Comparison of ENCODE assay signal across 10 mouse cellular contexts in genomic region chr2:163438246-163438618, GRCm38 (mm10). TPM values are rescaled to one million over a fixed set of nuclear protein-coding genes. Genes with fewer than 3 reads are reported as not detected.
DNase-seq lines count a peak whose midpoint lies in the region; ATAC-seq lines count a peak whose summit lies in the region.
"Had no signal": no experiment of that assay in that cellular context is flagged by ENCODE, and none has a peak within 500 bp of the region (broad histone marks: within the 10 kb centered on the region; RNA-seq: fewer than 3 reads in every experiment).

TSS of gene Gdap1l1 (plus strand) at chr2:163438476.

- peaks cover 14% of the 10 kb centered on the region for H3K27me3 ChIP-seq in heart, embryonic 16.5 days (ENCODE audit: control insufficient read depth, insufficient read depth, low read length)
- 0 out of 2 replicates have a peak, but pooled peaks cover 3% of the 10 kb centered on the region for H3K27me3 ChIP-seq in forebrain, embryonic 13.5 days
- no peaks in the 10 kb centered on the region for H3K27me3 ChIP-seq in midbrain, embryonic 15.5 days (replicated peaks)

- H3K4me1 ChIP-seq in heart, embryonic 16.5 days (ENCODE audit: control insufficient read depth, insufficient read depth, low read length) = peaks cover 4% of the 10 kb centered on the region
- peaks cover 33% of the 10 kb centered on the region for H3K4me1 ChIP-seq in forebrain, embryonic 13.5 days
- peaks cover 32% of the 10 kb centered on the region for H3K4me1 ChIP-seq in midbrain, embryonic 15.5 days

- ATAC-seq in heart, embryonic 16.5 days (replicated peaks; ENCODE audit: extremely low read depth, insufficient read depth, low FRiP score) = no peak
- peak; percentile 92 for ATAC-seq in forebrain, embryonic 13.5 days
- ATAC-seq in midbrain, embryonic 15.5 days (replicated peaks) = peak; percentile 89

- no peak for DNase-seq in heart, postnatal 14 days
- peak; percentile 79 for DNase-seq in cerebellum, adult 11 months
- peak; percentile 45 for DNase-seq in layer of hippocampus, adult 9-10 months (ENCODE audit: low spot score)
- no peak for DNase-seq in urinary bladder, postnatal 10 days (ENCODE audit: low spot score)
- no peak for DNase-seq in thymus, postnatal 36 days

- whole genome bisulfite sequencing in heart, embryonic 16.5 days = under 1% methylated on average over 18 of the region's 18 CpGs
- WGBS in forebrain, embryonic 13.5 days = 0% methylated on average over 15 of the region's 18 CpGs
- 0% methylated on average over 17 of the region's 18 CpGs for WGBS in midbrain, embryonic 15.5 days

- no peaks in the 10 kb centered on the region for H3K36me3 ChIP-seq in heart, embryonic 16.5 days (ENCODE audit: control insufficient read depth, insufficient read depth)
- H3K36me3 ChIP-seq in forebrain, embryonic 13.5 days (ENCODE audit: poor library complexity, severe bottlenecking) = no peaks in the 10 kb centered on the region
- no peaks in the 10 kb centered on the region for H3K36me3 ChIP-seq in midbrain, embryonic 15.5 days (replicated peaks)
- H3K36me3 ChIP-seq: G1E had no signal

- H3K9me3 ChIP-seq in heart, embryonic 16.5 days (replicated peaks; ENCODE audit: control insufficient read depth, low read length) = no peaks in the 10 kb centered on the region
- H3K9me3 ChIP-seq in forebrain, embryonic 13.5 days (replicated peaks) = no peaks in the 10 kb centered on the region
- H3K9me3 ChIP-seq in midbrain, embryonic 15.5 days = no peaks in the 10 kb centered on the region
- H3K9me3 ChIP-seq: G1E had no signal

- intact Hi-C loops in heart, postnatal 14 days (cut with DNase I) = no loop called here

- H3K4me2 ChIP-seq in heart, embryonic 16.5 days (ENCODE audit: low read depth, low read length) = peak within 1 kb of the TSS; percentile 49
- peak within 1 kb of the TSS; percentile 71 for H3K4me2 ChIP-seq in forebrain, embryonic 13.5 days
- peak within 1 kb of the TSS; percentile 65 for H3K4me2 ChIP-seq in midbrain, embryonic 15.5 days

- no peak within 1 kb of the TSS for H3K9ac ChIP-seq in heart, embryonic 16.5 days (ENCODE audit: low read length)
- H3K9ac ChIP-seq in forebrain, embryonic 13.5 days = peak within 1 kb of the TSS; percentile 84
- H3K9ac ChIP-seq in midbrain, embryonic 15.5 days = peak within 1 kb of the TSS; percentile 81

- H3K4me3 ChIP-seq in heart, embryonic 16.5 days (ENCODE audit: low read length) = peak within 1 kb of the TSS; percentile 25
- H3K4me3 ChIP-seq in forebrain, embryonic 13.5 days = peak within 1 kb of the TSS; percentile 80
- peak within 1 kb of the TSS; percentile 72 for H3K4me3 ChIP-seq in midbrain, embryonic 15.5 days

- no peak within 1 kb of the TSS for H3K27ac ChIP-seq in heart, embryonic 16.5 days (ENCODE audit: low read length)
- H3K27ac ChIP-seq in forebrain, embryonic 13.5 days = peak within 1 kb of the TSS; percentile 71
- H3K27ac ChIP-seq in midbrain, embryonic 15.5 days = peak within 1 kb of the TSS; percentile 87

RNA-seq across cellular contexts. Expression of gene Gdap1l1, which starts in this region (rescaled TPM):
- polyA plus RNA-seq in heart, embryonic 16.5 days (2015; fragmentation: Nextera tagmentation; extraction: Ambion mirVana) = 0.18 and 0.36 TPM in 2 replicates
- not detected for total RNA-seq in heart, postnatal 14 days (2021)
- 79.5 and 82.0 TPM in 2 replicates for polyA plus RNA-seq in forebrain, embryonic 13.5 days (2015; fragmentation: Nextera tagmentation; extraction: Ambion mirVana)
- polyA plus RNA-seq in midbrain, embryonic 15.5 days (2015; fragmentation: Nextera tagmentation; extraction: Ambion mirVana) = 145 and 146 TPM in 2 replicates
- total RNA-seq: liver, adult 2 months had no signal
- polyA plus RNA-seq: G1E; liver, adult 2 months had no signal

Comparison
In these comparisons a context has a peak if more than half of its experiments do, and no peak if none do; other contexts are left out.
1. RNA of gene Gdap1l1 (polyA plus RNA-seq): 145 to 146 TPM in midbrain, embryonic 15.5 days and 79.5 to 82.0 TPM in forebrain, embryonic 13.5 days; 0.18 to 0.36 TPM in heart, embryonic 16.5 days; every median in the first group is over 10 times any median in the second.
2. H3K4me3 ChIP-seq: peak in every context shown above with its lines; median percentile 80 in forebrain, embryonic 13.5 days; 72 in midbrain, embryonic 15.5 days; 25 in heart, embryonic 16.5 days.
3. DNase-seq: peak in cerebellum, adult 11 months (single experiment) and layer of hippocampus, adult 9-10 months (single experiment); none in heart, postnatal 14 days (0 of 2), urinary bladder, postnatal 10 days (single experiment) and thymus, postnatal 36 days (0 of 2).
4. Peak in every context shown above with its lines, with median percentiles within 50 percentile points of each other: H3K4me2 ChIP-seq.